Mouse (Mus musculus) spleen, postnatal 14 days (tissue): ENCODE data around the gene Olfr316.

Experiments used
- DNase-seq, 2 experiments: peaks; one replicate each; pipeline ENCODE4 v3.0.0; 2021 to 2022; ENCODE audit warnings: low spot score in 2 of 2

Olfr316 gene

DNA sequence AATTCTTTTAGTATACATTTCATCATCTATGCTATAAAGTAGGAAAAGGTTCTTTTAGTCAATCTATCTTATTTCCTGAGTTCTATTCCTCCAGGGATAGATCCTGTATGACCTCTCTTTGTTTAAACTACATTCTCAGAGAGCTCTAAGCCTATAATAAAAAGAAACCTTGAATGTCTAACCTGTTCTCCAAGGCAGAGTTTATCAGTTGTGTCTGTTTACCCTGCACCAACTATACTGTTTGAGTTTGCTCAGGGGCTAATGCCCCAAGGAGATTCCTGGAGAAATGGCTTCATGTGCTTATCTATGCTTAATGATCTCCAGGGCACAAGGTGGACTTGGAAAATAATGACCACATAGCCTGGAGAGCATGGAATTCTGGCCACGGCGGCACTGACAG, 51.9 kb downstream of the Olfr316 start:
- no peak for DNase-seq
